Mouse (Mus musculus): Measurements from ENCODE around the gene Col4a3.

Gene Col4a3

GRCm38 (mm10) chr1:82608646-82609262, 22.0 kb downstream of the Col4a3 start:
- DNase-seq (ENCODE audit: low spot score) = no peak

- DNase-seq (ENCODE audit: low spot score) = no peak
Measured at GRCm38 (mm10) chr1:82612061-82612660, 25.4 kb downstream of the Col4a3 start.

GRCm38 (mm10) chr1:82618001-82618400, 31.3 kb downstream of the Col4a3 start:
- no peak for DNase-seq (ENCODE audit: low spot score)

GRCm38 (mm10) chr1:82618592-82618991, 31.9 kb downstream of the Col4a3 start:
- DNase-seq (ENCODE audit: low spot score) = no peak

GRCm38 (mm10) chr1:82619981-82620380, 33.3 kb downstream of the Col4a3 start:
- DNase-seq (ENCODE audit: low spot score) = no peak

GRCm38 (mm10) chr1:82624934-82625333, 38.2 kb downstream of the Col4a3 start:
- no peak for DNase-seq (ENCODE audit: low spot score)

GRCm38 (mm10) chr1:82625474-82625873, 38.8 kb downstream of the Col4a3 start:
- no peak for DNase-seq (ENCODE audit: low spot score)

GRCm38 (mm10) chr1:82627652-82628051, 40.9 kb downstream of the Col4a3 start:
- no peak for DNase-seq (ENCODE audit: low spot score)

GRCm38 (mm10) chr1:82629495-82629894, 42.8 kb downstream of the Col4a3 start:
- no peak for DNase-seq (ENCODE audit: low spot score)

GRCm38 (mm10) chr1:82631169-82631792, 44.6 kb downstream of the Col4a3 start:
- DNase-seq (ENCODE audit: low spot score) = no peak

GRCm38 (mm10) chr1:82634545-82635253, 48.0 kb downstream of the Col4a3 start:
- DNase-seq (ENCODE audit: low spot score) = peak; percentile 51

GRCm38 (mm10) chr1:82635254-82635620, 48.5 kb downstream of the Col4a3 start:
- no peak for DNase-seq (ENCODE audit: low spot score)

- no peak for DNase-seq (ENCODE audit: low spot score)
Measured at GRCm38 (mm10) chr1:82636321-82636720, 49.6 kb downstream of the Col4a3 start.

GRCm38 (mm10) chr1:82637414-82637813, 50.7 kb downstream of the Col4a3 start:
- DNase-seq (ENCODE audit: low spot score) = no peak

GRCm38 (mm10) chr1:82638428-82638827, 51.7 kb downstream of the Col4a3 start:
- DNase-seq (ENCODE audit: low spot score) = no peak

- peak; percentile 79 for DNase-seq (ENCODE audit: low spot score)
Measured at GRCm38 (mm10) chr1:82641316-82641987, 54.7 kb downstream of the Col4a3 start.

GRCm38 (mm10) chr1:82647989-82648388, 61.3 kb downstream of the Col4a3 start:
- DNase-seq (ENCODE audit: low spot score) = no peak

GRCm38 (mm10) chr1:82650868-82651267, 64.1 kb downstream of the Col4a3 start:
- DNase-seq (ENCODE audit: low spot score) = no peak

GRCm38 (mm10) chr1:82654046-82654445, 67.3 kb downstream of the Col4a3 start:
- DNase-seq (ENCODE audit: low spot score) = no peak

GRCm38 (mm10) chr1:82656452-82656851, 69.7 kb downstream of the Col4a3 start:
- no peak for DNase-seq (ENCODE audit: low spot score)

- DNase-seq (ENCODE audit: low spot score) = no peak
Measured at GRCm38 (mm10) chr1:82662269-82662668, 75.5 kb downstream of the Col4a3 start.

- DNase-seq (ENCODE audit: low spot score) = no peak
Measured at GRCm38 (mm10) chr1:82663522-82663921, 76.8 kb downstream of the Col4a3 start.
